ENCODE assay signal across 20 mouse cellular contexts in the genomic region with DNA sequence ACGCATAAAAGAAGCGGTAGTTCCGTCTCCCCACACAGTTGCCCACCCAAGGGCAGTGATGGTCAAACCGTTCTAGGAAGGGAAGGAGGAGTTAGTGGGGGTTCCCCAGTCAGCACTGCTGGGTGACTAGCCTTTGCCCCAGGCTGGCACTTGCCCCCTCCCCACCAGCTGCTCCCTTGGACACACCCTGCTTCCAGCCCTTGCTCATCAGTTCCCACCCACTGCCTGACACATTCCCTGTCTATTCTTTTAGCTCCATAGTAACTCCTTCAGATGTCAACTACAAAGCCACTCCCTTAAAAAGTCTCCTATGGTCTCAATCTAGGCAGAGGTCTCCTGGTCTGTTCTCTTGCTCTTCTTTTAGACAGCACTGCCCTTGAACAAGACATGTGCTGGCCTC. TPM values are rescaled to one million over a fixed set of nuclear protein-coding genes. Genes with fewer than 3 reads are reported as not detected.
DNase-seq lines count a peak whose midpoint lies in the region; ATAC-seq and TF ChIP-seq lines count a peak whose summit lies in the region.
"Had no signal": no experiment of that assay in that cellular context is flagged by ENCODE, and none has a peak within 500 bp of the region (broad histone marks: within the 10 kb centered on the region; RNA-seq: fewer than 3 reads in every experiment).

No protein-coding gene starts in this region.

- H3K36me3 ChIP-seq in heart, adult 2 months (ENCODE audit: control insufficient read depth, insufficient read depth, low read length) = no peaks in the 10 kb centered on the region; the same call in 1 of the 2 replicates
- H3K36me3 ChIP-seq in lung, postnatal 0 days (ENCODE audit: insufficient read depth, low read length) = peaks cover 10% of the 10 kb centered on the region
- H3K36me3 ChIP-seq in intestine, embryonic 16.5 days (ENCODE audit: control insufficient read depth, insufficient read depth, low read length) = peaks cover 15% of the 10 kb centered on the region; the same call in 1 of the 2 replicates

- intact Hi-C loops in heart, adult 2 months (cut with DNase I) = loop anchor here (5.0 kb wide), 1 partner anchor 33 kb away; no protein-coding TSS in a partner anchor

- no peak overlapping the region for H3K4me2 ChIP-seq in lung, postnatal 0 days (replicated peaks; ENCODE audit: low read depth, low read length)
- H3K4me2 ChIP-seq in intestine, embryonic 16.5 days (ENCODE audit: low read depth, low read length) = no peak overlapping the region
- H3K4me2 ChIP-seq: embryonic facial prominence, embryonic 12.5 days; forebrain, embryonic 12.5 days; limb, embryonic 12.5 days; liver, embryonic 12.5 days had no signal

- no peaks in the 10 kb centered on the region for H3K27me3 ChIP-seq in heart, adult 2 months (ENCODE audit: control insufficient read depth, insufficient read depth, low read length)
- H3K27me3 ChIP-seq in lung, postnatal 0 days (replicated peaks; ENCODE audit: insufficient read depth, low read length) = no peaks in the 10 kb centered on the region
- no peaks in the 10 kb centered on the region for H3K27me3 ChIP-seq in Patski
- no peaks in the 10 kb centered on the region for H3K27me3 ChIP-seq in intestine, embryonic 16.5 days (replicated peaks; ENCODE audit: control insufficient read depth, insufficient read depth, low read length)
- H3K27me3 ChIP-seq: embryonic facial prominence, embryonic 12.5 days; forebrain, embryonic 12.5 days; limb, embryonic 12.5 days; liver, embryonic 12.5 days had no signal

- no peaks in the 10 kb centered on the region for H3K9me3 ChIP-seq in lung, postnatal 0 days (ENCODE audit: low read length)
- 0 out of 2 replicates have a peak, but pooled peaks cover 3% of the 10 kb centered on the region for H3K9me3 ChIP-seq in intestine, embryonic 16.5 days (ENCODE audit: control insufficient read depth, low read length)
- H3K9me3 ChIP-seq: embryonic facial prominence, embryonic 12.5 days had no signal

- no peak for TF ChIP-seq EP300 in heart, adult 2 months (IDR thresholded peaks at IDR 0.05; ENCODE audit: insufficient read depth, low read depth, low read length)
- TF ChIP-seq EP300 in lung, postnatal 0 days (IDR thresholded peaks at IDR 0.05) = no peak

- ATAC-seq in lung, postnatal 0 days = peak; percentile 10
- ATAC-seq in Patski = peak; percentile 4
- ATAC-seq in megakaryocyte progenitor cell, adult 5-6 weeks (replicated peaks; ENCODE audit: poor library complexity) = no peak
- no peak for ATAC-seq in intestine, embryonic 16.5 days

- no peak for TF ChIP-seq CTCF in heart, adult 2 months (IDR thresholded peaks at IDR 0.05)
- no peak for TF ChIP-seq CTCF in lung, postnatal 0 days (IDR thresholded peaks at IDR 0.05)
- no peak for TF ChIP-seq CTCF in Patski (IDR thresholded peaks at IDR 0.05)
- no peak for TF ChIP-seq CTCF in olfactory bulb, adult 2 months (IDR thresholded peaks at IDR 0.05; ENCODE audit: insufficient read depth, low read depth, low read length)

- DNase-seq in heart, adult 2 months = no peak
- DNase-seq in heart, postnatal 4 days = no peak
- no peak for DNase-seq in lung, postnatal 0 days (ENCODE audit: low spot score)
- DNase-seq in lung, postnatal 4 days = no peak
- no peak for DNase-seq in Patski (ENCODE audit: low read depth, low spot score)
- DNase-seq: cerebellum, adult 11-12 months; cerebellum, postnatal 14 days; kidney, adult 18-20 months; thymus, adult 18-20 months; thymus, postnatal 36 days had no signal

- H3K4me3 ChIP-seq in heart, adult 2 months = no peak overlapping the region
- H3K4me3 ChIP-seq in lung, postnatal 0 days (ENCODE audit: low read depth, low read length) = no peak overlapping the region
- no peak overlapping the region for H3K4me3 ChIP-seq in olfactory bulb, adult 2 months (ENCODE audit: insufficient read depth, low read depth, low read length)
- H3K4me3 ChIP-seq in intestine, embryonic 16.5 days (ENCODE audit: low read length) = no peak overlapping the region
- H3K4me3 ChIP-seq: embryonic facial prominence, embryonic 12.5 days; erythroblast, embryonic 14.5 days; forebrain, embryonic 12.5 days; heart, embryonic 10.5 days; limb, embryonic 12.5 days; liver, embryonic 12.5 days; midbrain, embryonic 10.5 days had no signal

- no peak overlapping the region for H3K9ac ChIP-seq in heart, adult 2 months (ENCODE audit: low read depth, low read length)
- H3K9ac ChIP-seq in lung, postnatal 0 days (replicated peaks; ENCODE audit: low read depth) = no peak overlapping the region
- H3K9ac ChIP-seq in intestine, embryonic 16.5 days (ENCODE audit: low read depth, low read length) = no peak overlapping the region
- H3K9ac ChIP-seq: embryonic facial prominence, embryonic 12.5 days; forebrain, embryonic 12.5 days; limb, embryonic 12.5 days; liver, embryonic 12.5 days had no signal

- POLR2A ChIA-PET in Patski (lab: Charles Lee) = no interaction called here

- 89% methylated on average over 4 of the region's 4 CpGs for WGBS in heart, adult 2 months
- 94% methylated on average over 4 of the region's 4 CpGs for WGBS in lung, postnatal 0 days
- 81% methylated on average over 4 of the region's 4 CpGs for WGBS in olfactory bulb, adult 2 months
- WGBS in intestine, embryonic 16.5 days = 84% methylated on average over 4 of the region's 4 CpGs

- no peak for TF ChIP-seq POLR2A in heart, adult 2 months (IDR thresholded peaks at IDR 0.05; ENCODE audit: insufficient read depth, low read depth, low read length)
- TF ChIP-seq POLR2A in olfactory bulb, adult 2 months (IDR thresholded peaks at IDR 0.05; ENCODE audit: insufficient read depth, low read depth, low read length) = no peak

- H3K4me1 ChIP-seq in heart, adult 2 months (ENCODE audit: control insufficient read depth, insufficient read depth, low read length) = peaks cover 17% of the 10 kb centered on the region
- no peaks in the 10 kb centered on the region for H3K4me1 ChIP-seq in lung, postnatal 0 days (ENCODE audit: insufficient read depth, low read depth, low read length)
- H3K4me1 ChIP-seq in olfactory bulb, adult 2 months (ENCODE audit: control insufficient read depth, insufficient read depth, low read length) = peaks cover 34% of the 10 kb centered on the region
- H3K4me1 ChIP-seq in intestine, embryonic 16.5 days (ENCODE audit: control insufficient read depth, insufficient read depth, low read length) = no peaks in the 10 kb centered on the region
- H3K4me1 ChIP-seq: embryonic facial prominence, embryonic 12.5 days; forebrain, embryonic 12.5 days; limb, embryonic 12.5 days; midbrain, embryonic 10.5 days had no signal

- in situ Hi-C loops in Patski (cut with MboI; ENCODE audit: low pct_unique_long_range_greater_than_20kb) = no loop called here

- peak overlapping the region; percentile 26; the same call in 1 of the 2 replicates for H3K27ac ChIP-seq in heart, adult 2 months
- H3K27ac ChIP-seq in lung, postnatal 0 days (ENCODE audit: low read length) = peak overlapping the region; percentile 72
- peak overlapping the region; percentile 84 for H3K27ac ChIP-seq in olfactory bulb, adult 2 months (ENCODE audit: insufficient read depth, low read depth, low read length)
- H3K27ac ChIP-seq in intestine, embryonic 16.5 days (ENCODE audit: low read length) = no peak overlapping the region
- H3K27ac ChIP-seq: embryonic facial prominence, embryonic 12.5 days; forebrain, embryonic 12.5 days; heart, embryonic 10.5 days; limb, embryonic 12.5 days; liver, embryonic 12.5 days; midbrain, embryonic 10.5 days had no signal

- CTCF ChIA-PET in Patski (lab: Charles Lee) = interaction anchor here (1.1 to 1.8 kb wide), 2 partner anchors 21 to 56 kb away, joined by 3 to 4 read pairs; no protein-coding TSS in a partner anchor

- H3K79me2 ChIP-seq in heart, adult 2 months (replicated peaks; ENCODE audit: control insufficient read depth, insufficient read depth, low read length) = no peaks in the 10 kb centered on the region; the same call in 1 of the 2 replicates

RNA-seq across cellular contexts. Expression of a gene that starts 11.9 kb away (rescaled TPM):
- 1 to 10 TPM; 1.2 TPM for total RNA-seq in heart, adult 2 months (2021)
- 1.4 and 2.0 TPM in 2 replicates for polyA plus RNA-seq in heart, adult 2 months (2012; rRNA removed)
- 1 to 10 TPM; 1.3 to 1.4 TPM for total RNA-seq in heart, postnatal 4 days (2021)
- polyA plus RNA-seq in lung, postnatal 0 days (2015; fragmentation: Nextera tagmentation; extraction: Ambion mirVana) = 23.7 and 32.4 TPM in 2 replicates
- 5.8 TPM for polyA plus RNA-seq in Patski (2021)
- not detected in 2 replicates for polyA plus RNA-seq in olfactory bulb, adult 2 months (2012; ENCODE audit: insufficient read depth, insufficient read length, low replicate concordance, missing spikeins)
- total RNA-seq in megakaryocyte progenitor cell, adult 5-6 weeks (2015) = 3.6 and 3.7 TPM in 2 replicates
- 2.9 and 4.7 TPM in 2 replicates for total RNA-seq in megakaryocyte progenitor cell, adult 5-6 weeks (2017)
- polyA plus RNA-seq in intestine, embryonic 16.5 days (2015; fragmentation: Nextera tagmentation; extraction: Ambion mirVana) = 50.1 and 59.9 TPM in 2 replicates

RNA-seq across cellular contexts. Expression of a gene that starts 29.7 kb away (rescaled TPM):
- 1 to 10 TPM; 6.8 to 7.3 TPM for total RNA-seq in heart, adult 2 months (2021)
- 12.1 and 17.7 TPM in 2 replicates for polyA plus RNA-seq in heart, adult 2 months (2012; rRNA removed)
- 10 to 100 TPM; 11.0 to 11.1 TPM for total RNA-seq in heart, postnatal 4 days (2021)
- polyA plus RNA-seq in lung, postnatal 0 days (2015; fragmentation: Nextera tagmentation; extraction: Ambion mirVana) = 15.8 and 17.6 TPM in 2 replicates
- polyA plus RNA-seq in Patski (2021) = 15.4 TPM
- polyA plus RNA-seq in olfactory bulb, adult 2 months (2012; ENCODE audit: insufficient read depth, insufficient read length, low replicate concordance, missing spikeins) = not detected in 2 replicates
- total RNA-seq in megakaryocyte progenitor cell, adult 5-6 weeks (2015) = 17.1 and 21.6 TPM in 2 replicates
- total RNA-seq in megakaryocyte progenitor cell, adult 5-6 weeks (2017) = 17.5 and 22.2 TPM in 2 replicates
- polyA plus RNA-seq in intestine, embryonic 16.5 days (2015; fragmentation: Nextera tagmentation; extraction: Ambion mirVana) = 17.1 and 17.3 TPM in 2 replicates

RNA-seq across cellular contexts. Expression of a gene that starts 36.1 kb away (rescaled TPM):
- 10 to 100 TPM; 21.3 to 27.7 TPM for total RNA-seq in heart, adult 2 months (2021)
- polyA plus RNA-seq in heart, adult 2 months (2012; rRNA removed) = 37.3 and 40.1 TPM in 2 replicates
- total RNA-seq in heart, postnatal 4 days (2021) = 10 to 100 TPM; 21.4 to 22.1 TPM
- 5.8 and 9.4 TPM in 2 replicates for polyA plus RNA-seq in lung, postnatal 0 days (2015; fragmentation: Nextera tagmentation; extraction: Ambion mirVana)
- 48.3 TPM for polyA plus RNA-seq in Patski (2021)
- polyA plus RNA-seq in olfactory bulb, adult 2 months (2012; ENCODE audit: insufficient read depth, insufficient read length, low replicate concordance, missing spikeins) = not detected in 2 replicates
- total RNA-seq in megakaryocyte progenitor cell, adult 5-6 weeks (2015) = 16.2 and 27.0 TPM in 2 replicates
- total RNA-seq in megakaryocyte progenitor cell, adult 5-6 weeks (2017) = 7.8 and 11.5 TPM in 2 replicates
- 1.3 and 1.6 TPM in 2 replicates for polyA plus RNA-seq in intestine, embryonic 16.5 days (2015; fragmentation: Nextera tagmentation; extraction: Ambion mirVana)

RNA-seq across cellular contexts. Expression of a gene that starts 39.3 kb away (rescaled TPM):
- 1 to 10 TPM; 3.4 to 5.0 TPM for total RNA-seq in heart, adult 2 months (2021)
- polyA plus RNA-seq in heart, adult 2 months (2012; rRNA removed) = 1.9 and 2.1 TPM in 2 replicates
- 1 to 10 TPM; 5.2 to 6.0 TPM for total RNA-seq in heart, postnatal 4 days (2021)
- polyA plus RNA-seq in lung, postnatal 0 days (2015; fragmentation: Nextera tagmentation; extraction: Ambion mirVana) = 6.7 and 7.1 TPM in 2 replicates
- polyA plus RNA-seq in Patski (2021) = 7.1 TPM
- not detected in 2 replicates for polyA plus RNA-seq in olfactory bulb, adult 2 months (2012; ENCODE audit: insufficient read depth, insufficient read length, low replicate concordance, missing spikeins)
- 1.6 and 2.9 TPM in 2 replicates for total RNA-seq in megakaryocyte progenitor cell, adult 5-6 weeks (2015)
- 14.9 and 28.7 TPM in 2 replicates for total RNA-seq in megakaryocyte progenitor cell, adult 5-6 weeks (2017)
- polyA plus RNA-seq in intestine, embryonic 16.5 days (2015; fragmentation: Nextera tagmentation; extraction: Ambion mirVana) = 5.5 and 7.5 TPM in 2 replicates

RNA-seq across cellular contexts. Expression of a gene that starts 58.6 kb away (rescaled TPM):
- total RNA-seq in heart, adult 2 months (2021) = 10 to 100 TPM; 11.7 to 12.1 TPM
- polyA plus RNA-seq in heart, adult 2 months (2012; rRNA removed) = 9.5 and 11.7 TPM in 2 replicates
- 10 to 100 TPM in 1 of 2 experiments, 1 to 10 TPM in 1; 9.8 to 12.0 TPM for total RNA-seq in heart, postnatal 4 days (2021)
- 17.3 and 17.8 TPM in 2 replicates for polyA plus RNA-seq in lung, postnatal 0 days (2015; fragmentation: Nextera tagmentation; extraction: Ambion mirVana)
- polyA plus RNA-seq in Patski (2021) = 6.9 TPM
- polyA plus RNA-seq in olfactory bulb, adult 2 months (2012; ENCODE audit: insufficient read depth, insufficient read length, low replicate concordance, missing spikeins) = not detected in 2 replicates
- 5.1 and 8.5 TPM in 2 replicates for total RNA-seq in megakaryocyte progenitor cell, adult 5-6 weeks (2015)
- 5.0 and 5.2 TPM in 2 replicates for total RNA-seq in megakaryocyte progenitor cell, adult 5-6 weeks (2017)
- 16.6 and 18.5 TPM in 2 replicates for polyA plus RNA-seq in intestine, embryonic 16.5 days (2015; fragmentation: Nextera tagmentation; extraction: Ambion mirVana)

Comparison
In these comparisons a context has a peak if more than half of its experiments do, and no peak if none do; other contexts are left out.
1. ATAC-seq: peak in lung, postnatal 0 days (single experiment) and Patski (single experiment); none in megakaryocyte progenitor cell, adult 5-6 weeks (single experiment) and intestine, embryonic 16.5 days (single experiment).
2. RNA of a gene that starts 29.7 kb away (polyA plus RNA-seq): 15.8 to 17.6 TPM in lung, postnatal 0 days, 17.1 to 17.3 TPM in intestine, embryonic 16.5 days, 15.4 TPM in Patski (single experiment) and 12.1 to 17.7 TPM in heart, adult 2 months; not detected in olfactory bulb, adult 2 months; every median in the first group is over 10 times any median in the second.